Mouse (Mus musculus) forebrain, embryonic 16.5 days (tissue): ENCODE measurements at regions not wholly inside any gene's neighbourhood (a gene's known extent, or its start where the extent isn't known, plus 50 kb on each side); places are given as distances from the start of the nearest gene placed in this dataset.
A peak's percentile ranks its signal among the peaks of the same experiment; 100 is the strongest.

Experiments used
- ATAC-seq: fragments of 200-750 bp; cut with Nextera tagmentation; 2 replicates; pipeline ENCODE4 v1.8.0; 2017; ENCODE audit warnings: mild to moderate bottlenecking, moderate library complexity
- H3K27ac ChIP-seq: fragments of 300-500 bp; sonication (generic); 2 replicates; pipeline ENCODE4 v1.5.1; 2014; ENCODE audit warnings: low read length, control low read depth
- H3K27me3 ChIP-seq: fragments of 300-500 bp; sonication (generic); replicated peaks from 2 replicates; pipeline ENCODE4 v1.6.1; 2014; ENCODE audit warnings: low read length; ENCODE audit not compliant: control insufficient read depth, insufficient read depth
- H3K36me3 ChIP-seq: fragments of 300-500 bp; sonication (generic); 2 replicates; pipeline ENCODE4 v1.6.1; 2014; ENCODE audit not compliant: control insufficient read depth, insufficient read depth
- H3K4me1 ChIP-seq: fragments of 300-500 bp; sonication (generic); replicated peaks from 2 replicates; pipeline ENCODE4 v1.6.1; 2014; ENCODE audit warnings: low read length; ENCODE audit not compliant: control insufficient read depth, insufficient read depth
- H3K4me2 ChIP-seq: fragments of 300-500 bp; sonication (generic); 2 replicates; pipeline ENCODE4 v1.6.1; 2014; ENCODE audit warnings: mild to moderate bottlenecking, low read length, control low read depth
- H3K4me3 ChIP-seq: fragments of 300-500 bp; sonication (generic); replicated peaks from 2 replicates; pipeline ENCODE4 v1.5.1; 2014; ENCODE audit warnings: mild to moderate bottlenecking, low read length, control low read depth
- H3K9ac ChIP-seq: fragments of 300-500 bp; sonication (generic); replicated peaks from 2 replicates; pipeline ENCODE4 v1.6.1; 2014; ENCODE audit warnings: low read depth, low read length, control low read depth
- H3K9me3 ChIP-seq: fragments of 300-500 bp; sonication (generic); 2 replicates; pipeline ENCODE4 v1.6.1; 2016; ENCODE audit warnings: low read length; ENCODE audit not compliant: control insufficient read depth
- WGBS: fragments of 180-500 bp; shearing (Covaris S2); extraction: QIAGEN DNeasy Blood & Tissue Kit; methylation state at CpG from one replicate; pipeline ENCODE4 v1.1.7; 2014; 5-methylcytosine and 5-hydroxymethylcytosine counted together

DNA sequence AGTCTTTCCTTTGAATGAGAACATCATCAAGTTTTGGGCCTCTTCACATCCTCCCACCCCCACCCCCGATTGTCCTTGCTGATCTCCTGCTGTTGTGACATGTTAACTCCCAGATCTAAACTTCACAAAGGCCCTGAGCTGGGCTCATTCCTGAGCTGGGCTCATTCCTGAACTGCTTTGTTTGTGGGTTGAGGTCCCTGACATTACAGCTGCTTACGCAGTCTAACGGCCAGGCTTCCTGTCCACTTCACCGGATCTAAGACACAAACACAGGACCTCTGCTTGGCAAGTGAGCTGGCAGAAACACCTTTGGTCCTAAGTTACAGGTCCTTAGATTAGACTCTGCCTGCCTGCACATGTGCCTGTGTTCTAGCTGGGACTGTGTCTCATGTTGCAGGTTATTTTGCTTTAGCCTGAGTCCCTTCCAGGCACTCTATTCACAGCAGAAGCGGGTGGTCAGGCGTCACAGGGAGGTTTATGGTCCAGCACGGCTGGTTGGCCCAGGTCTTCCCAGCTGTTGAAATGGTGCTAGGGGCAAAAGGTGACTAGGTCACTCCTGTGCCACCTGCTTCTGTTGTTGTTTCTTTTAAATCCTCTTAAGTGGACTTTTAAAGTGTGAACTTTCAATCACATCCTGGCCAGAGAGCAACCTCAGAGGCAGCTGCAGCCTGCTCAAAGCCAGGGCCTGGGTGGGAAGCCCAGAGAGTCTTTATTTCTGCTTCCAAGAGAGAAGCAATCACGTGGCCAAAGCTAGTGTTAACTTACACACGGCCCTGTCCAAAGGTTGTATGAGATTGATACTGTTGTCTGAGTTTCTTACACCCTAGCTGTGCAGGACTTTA, 79.1 kb downstream of the Foxb1 start:
- WGBS: 14% methylated on average over 9 of the region's 9 CpGs
- H3K27ac ChIP-seq: no peak overlapping the region
- no peak for ATAC-seq
- H3K36me3 ChIP-seq: no peaks in the 10 kb centered on the region
- no peaks in the 10 kb centered on the region for H3K4me1 ChIP-seq
- H3K4me3 ChIP-seq: no peak overlapping the region
- H3K4me2 ChIP-seq: no peak overlapping the region
- peaks cover 16% of the 10 kb centered on the region for H3K27me3 ChIP-seq
- H3K9ac ChIP-seq: no peak overlapping the region
- H3K9me3 ChIP-seq: no peaks in the 10 kb centered on the region

DNA sequence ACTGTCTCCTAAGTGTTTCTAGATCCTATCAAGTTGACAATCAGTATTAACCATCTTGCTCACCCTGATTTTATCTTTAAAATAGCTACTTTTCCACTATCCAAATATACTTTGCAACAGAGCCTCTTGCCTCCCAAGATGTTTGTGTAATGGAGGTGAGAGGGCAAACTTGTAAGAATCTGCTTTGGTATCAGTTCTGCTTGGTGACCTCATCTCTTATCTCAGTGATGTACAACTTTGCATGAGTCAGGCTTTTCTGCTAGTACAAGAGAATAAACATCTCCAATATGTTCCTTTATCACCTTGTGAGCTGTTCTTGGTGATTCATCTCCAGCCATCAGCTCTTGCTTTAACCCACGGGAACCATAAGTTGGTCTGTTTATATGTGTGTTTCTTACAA, 82.1 kb downstream of the Foxb1 start:
- no peak for ATAC-seq
- no peak overlapping the region for H3K4me3 ChIP-seq
- no peaks in the 10 kb centered on the region for H3K36me3 ChIP-seq
- H3K9me3 ChIP-seq: no peaks in the 10 kb centered on the region
- H3K27ac ChIP-seq: no peak overlapping the region
- H3K9ac ChIP-seq: no peak overlapping the region
- H3K4me1 ChIP-seq: no peaks in the 10 kb centered on the region
- 100% methylated on average over 1 of the region's 1 CpGs for WGBS
- no peak overlapping the region for H3K4me2 ChIP-seq
- peaks cover 30% of the 10 kb centered on the region for H3K27me3 ChIP-seq

DNA sequence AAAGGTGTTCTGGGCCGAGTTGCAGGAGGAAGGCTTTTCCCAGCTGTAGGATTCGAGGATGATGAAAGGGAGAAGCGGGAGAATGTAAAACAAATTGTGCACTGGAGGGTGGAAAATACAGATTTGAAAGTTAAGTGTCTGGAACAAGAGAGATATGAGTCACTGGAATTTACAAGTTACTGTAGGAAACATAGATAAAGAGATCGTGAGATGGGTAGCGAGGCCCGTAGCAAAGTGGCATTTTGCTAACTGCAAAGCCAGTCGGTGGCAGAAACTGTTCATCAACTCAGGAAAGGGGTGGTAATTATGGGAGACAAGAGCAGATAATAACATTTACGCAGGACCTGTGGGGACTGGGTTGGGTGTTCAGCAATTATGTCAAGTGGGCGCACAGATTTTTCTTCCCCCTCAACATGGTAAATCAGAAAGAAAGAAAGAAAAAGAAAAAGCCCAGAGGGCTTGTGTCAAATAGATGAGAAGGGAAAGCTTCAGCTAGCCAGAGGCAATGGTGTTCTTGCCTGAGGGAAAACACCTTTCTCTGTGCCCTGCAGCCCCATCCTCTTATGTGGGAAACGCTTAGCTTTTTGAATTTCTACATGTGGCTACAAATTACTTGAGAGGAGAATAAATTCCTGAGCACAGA, 87.2 kb downstream of the Foxb1 start:
- Histone ChIP-seq H3K4me1 (peaks cover 27% of the 10 kb centered on the region), H3K9me3 (no peaks in the 10 kb centered on the region), H3K4me3 (no peak overlapping the region), H3K4me2 (no peak overlapping the region), H3K27me3 (peaks cover 62% of the 10 kb centered on the region), H3K9ac (no peak overlapping the region), H3K27ac (no peak overlapping the region), H3K36me3 (no peaks in the 10 kb centered on the region)
- no peak for ATAC-seq
- 61% methylated on average over 10 of the region's 10 CpGs for WGBS

DNA sequence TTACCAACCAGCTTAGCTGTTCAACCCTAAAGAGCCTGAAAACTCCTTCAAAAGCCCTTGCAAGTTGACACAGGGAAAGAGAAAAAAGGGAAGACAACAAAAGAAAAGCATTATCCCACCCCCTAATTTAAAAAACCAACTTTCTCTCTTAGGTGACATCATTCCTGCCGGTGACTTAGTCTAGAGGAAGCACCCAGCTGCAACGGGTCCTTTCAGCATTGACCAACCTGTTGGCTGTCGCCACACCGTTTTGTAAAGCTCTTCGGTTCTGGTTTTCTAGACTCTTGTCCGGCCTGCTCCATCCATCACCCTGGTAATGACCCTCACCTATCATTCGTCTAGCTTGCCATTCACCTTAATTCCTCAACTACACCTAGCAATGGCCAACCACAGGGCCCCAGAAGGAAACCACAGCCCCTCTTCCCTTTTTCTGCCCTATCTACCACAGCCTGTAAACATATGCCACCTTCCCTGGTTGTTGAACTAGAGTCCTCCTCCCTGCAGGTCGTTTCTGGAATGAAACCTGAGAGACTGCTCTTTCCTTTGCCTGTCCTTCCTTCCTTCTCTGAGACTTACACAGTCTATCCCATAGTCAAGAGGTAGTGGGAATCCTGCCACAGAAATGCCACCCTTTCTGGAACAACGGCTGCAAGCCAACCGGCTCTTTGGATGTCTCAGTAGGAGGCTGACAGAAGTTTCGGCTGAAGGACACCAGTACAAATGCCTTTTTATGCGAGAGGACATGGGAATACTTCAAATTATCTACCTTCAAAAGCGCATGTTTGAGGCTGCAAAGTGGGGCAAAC, 87.9 kb downstream of the Foxb1 start:
- ATAC-seq: no peak
- no peaks in the 10 kb centered on the region for H3K9me3 ChIP-seq
- no peak overlapping the region for H3K4me3 ChIP-seq
- no peak overlapping the region for H3K9ac ChIP-seq
- 63% methylated on average over 13 of the region's 13 CpGs for WGBS
- H3K27ac ChIP-seq: no peak overlapping the region
- peaks cover 67% of the 10 kb centered on the region for H3K27me3 ChIP-seq
- H3K4me2 ChIP-seq: no peak overlapping the region
- no peaks in the 10 kb centered on the region for H3K36me3 ChIP-seq
- peaks cover 27% of the 10 kb centered on the region for H3K4me1 ChIP-seq

DNA sequence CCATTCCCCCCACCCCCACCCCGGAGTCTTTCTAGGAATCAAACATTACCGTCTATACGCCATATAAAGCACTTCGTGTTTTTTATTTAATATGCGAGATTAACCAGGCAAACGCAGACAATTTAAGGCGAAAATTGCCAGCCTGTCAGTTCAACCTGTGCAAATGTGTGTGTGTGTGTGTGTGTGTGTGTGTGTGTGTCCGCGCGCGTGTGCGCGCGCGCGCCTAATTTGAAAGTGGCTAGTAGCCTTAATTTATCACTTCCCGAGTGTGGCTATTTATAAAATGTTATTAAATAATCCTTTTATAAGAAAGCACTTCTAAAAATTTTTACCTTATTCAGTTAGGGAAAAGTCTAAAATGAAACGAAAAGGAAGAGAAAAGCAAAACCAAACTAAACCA, 89.5 kb downstream of the Foxb1 start:
- H3K4me1 ChIP-seq: peaks cover 31% of the 10 kb centered on the region
- H3K9me3 ChIP-seq: no peaks in the 10 kb centered on the region
- H3K36me3 ChIP-seq: no peaks in the 10 kb centered on the region
- ATAC-seq: no peak
- peak overlapping the region; percentile 51 for H3K4me2 ChIP-seq
- H3K27me3 ChIP-seq: peaks cover 71% of the 10 kb centered on the region
- no peak overlapping the region for H3K4me3 ChIP-seq
- no peak overlapping the region for H3K27ac ChIP-seq
- no peak overlapping the region for H3K9ac ChIP-seq
- WGBS: 1% methylated on average over 18 of the region's 18 CpGs

DNA sequence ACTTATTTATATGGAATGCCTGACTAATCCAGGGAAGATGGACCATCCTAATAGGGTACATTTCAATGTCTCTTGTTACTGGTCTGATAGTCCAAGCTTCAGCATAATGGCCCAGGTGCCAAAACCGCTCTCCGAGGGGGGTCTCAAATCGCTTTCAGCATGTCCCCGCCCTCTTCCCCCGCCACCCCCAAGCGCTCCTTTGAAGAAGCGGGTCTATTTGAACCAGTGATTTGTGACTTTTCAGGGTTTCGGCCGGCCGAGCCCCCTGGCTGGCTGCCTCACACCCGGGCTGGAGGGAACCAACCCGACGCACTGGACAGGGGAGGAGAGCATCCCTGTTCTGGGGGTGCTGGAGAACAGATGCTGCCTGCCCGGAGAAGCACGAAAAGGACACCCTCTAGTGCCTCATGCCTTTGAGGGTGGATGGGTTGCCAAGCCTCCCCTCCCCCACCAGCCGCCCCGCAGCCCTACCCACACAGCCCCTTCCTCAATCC, 90.1 kb downstream of the Foxb1 start:
- ATAC-seq: peak; percentile 44
- H3K9me3 ChIP-seq: no peaks in the 10 kb centered on the region
- 1% methylated on average over 17 of the region's 17 CpGs for WGBS
- no peaks in the 10 kb centered on the region for H3K36me3 ChIP-seq
- no peak overlapping the region for H3K9ac ChIP-seq
- H3K4me2 ChIP-seq: peak overlapping the region; percentile 51
- peaks cover 31% of the 10 kb centered on the region for H3K4me1 ChIP-seq
- H3K27ac ChIP-seq: no peak overlapping the region
- peak overlapping the region; percentile 15 for H3K4me3 ChIP-seq
- peaks cover 68% of the 10 kb centered on the region for H3K27me3 ChIP-seq

DNA sequence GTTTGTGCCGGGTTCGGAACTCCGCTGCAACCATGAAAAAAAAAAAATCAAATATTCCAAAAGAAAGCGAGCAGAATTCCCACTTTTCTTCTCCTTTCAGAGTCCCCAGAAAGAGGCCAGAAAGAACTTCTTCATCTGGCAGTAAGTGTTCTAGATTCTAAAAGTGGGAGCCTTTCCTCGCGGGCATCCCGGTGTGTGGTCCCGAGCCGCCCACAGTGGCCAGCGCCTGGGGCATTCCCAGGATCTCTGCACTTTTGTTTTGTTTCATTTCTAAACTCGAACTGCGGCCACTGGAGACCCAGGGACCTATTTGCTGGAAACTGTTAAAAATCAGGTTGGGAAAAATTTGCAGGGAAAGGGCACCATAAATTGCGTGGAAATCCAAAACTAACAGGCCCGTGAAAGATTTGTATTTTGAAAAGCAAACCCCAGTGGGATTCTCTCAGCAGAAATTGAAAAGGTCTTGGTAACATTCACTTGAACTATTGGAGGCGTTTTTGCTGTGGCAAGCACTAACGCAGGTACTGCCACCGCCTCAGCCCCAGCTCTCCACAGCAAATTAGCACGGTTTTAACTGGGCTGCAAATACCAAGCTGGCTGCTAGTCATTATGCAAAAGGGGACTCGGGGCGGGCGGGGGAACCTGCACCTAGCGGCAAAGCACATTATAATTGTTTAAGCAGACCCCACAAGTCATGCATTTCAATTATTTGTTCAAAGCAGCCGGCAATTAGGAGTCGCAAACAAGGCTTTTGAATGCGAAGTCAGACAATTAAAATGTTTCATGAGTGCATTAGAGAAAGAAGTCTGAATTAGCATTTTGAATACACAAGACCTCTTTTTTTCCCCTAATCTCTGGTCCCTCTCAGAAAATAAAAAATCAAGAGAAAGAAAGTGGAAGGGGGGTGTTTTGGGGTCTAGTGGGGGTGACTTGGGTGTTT, 90.9 kb downstream of the Foxb1 start:
- no peak overlapping the region for H3K27ac ChIP-seq
- H3K4me3 ChIP-seq: no peak overlapping the region
- H3K4me1 ChIP-seq: peaks cover 31% of the 10 kb centered on the region
- H3K36me3 ChIP-seq: no peaks in the 10 kb centered on the region
- peaks cover 70% of the 10 kb centered on the region for H3K27me3 ChIP-seq
- H3K9me3 ChIP-seq: no peaks in the 10 kb centered on the region
- under 1% methylated on average over 25 of the region's 25 CpGs for WGBS
- peak overlapping the region; percentile 51 for H3K4me2 ChIP-seq
- ATAC-seq: peak; percentile 68
- H3K9ac ChIP-seq: no peak overlapping the region

DNA sequence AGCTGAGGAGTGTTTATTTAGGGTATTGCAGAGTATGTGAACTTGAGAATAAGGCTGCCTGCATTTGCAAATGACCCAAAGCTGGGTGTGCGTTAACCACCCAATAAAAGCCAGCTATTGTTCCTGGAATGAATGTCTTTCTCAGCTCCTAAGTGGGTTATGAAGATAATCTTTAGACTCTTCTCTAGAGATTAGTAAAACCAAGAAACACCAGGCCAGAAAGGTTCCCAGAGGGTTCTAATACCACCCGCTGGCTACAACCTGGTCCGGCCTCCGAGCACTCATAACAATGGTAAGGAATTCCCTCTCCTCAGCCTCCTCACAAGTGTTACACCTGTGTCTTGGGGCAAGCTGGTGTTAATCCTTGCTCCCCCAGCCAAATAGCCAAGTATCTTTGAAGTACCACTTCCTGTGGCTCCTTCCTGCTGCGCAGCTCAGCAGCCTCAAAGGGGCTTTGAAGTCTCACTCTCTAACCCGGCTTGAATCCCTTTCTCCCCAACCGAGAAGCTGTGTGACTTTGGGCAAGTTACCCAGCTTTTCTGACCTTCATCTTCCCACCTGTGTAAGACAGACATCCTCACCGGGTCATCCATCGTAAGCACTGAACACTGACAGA, 92.2 kb downstream of the Foxb1 start:
- peaks cover 64% of the 10 kb centered on the region for H3K27me3 ChIP-seq
- WGBS: 4% methylated on average over 9 of the region's 9 CpGs

More for the DNA sequence above, 92.2 kb downstream of the Foxb1 start:
- Histone ChIP-seq H3K9me3 (no peaks in the 10 kb centered on the region), H3K4me2 (no peak overlapping the region), H3K4me3 (no peak overlapping the region), H3K9ac (no peak overlapping the region), H3K36me3 (no peaks in the 10 kb centered on the region), H3K27ac (no peak overlapping the region), H3K4me1 (peaks cover 31% of the 10 kb centered on the region)
- ATAC-seq: no peak
